Mouse (Mus musculus) c-Kit-positive CD71-negative TER-119-negative erythroid progenitor cells, embryonic 14.5 days (primary cell): ENCODE measurements around the gene Tmem140.
A peak's percentile ranks its signal among the peaks of the same experiment; 100 is the strongest.

Experiments
- DNase-seq: peaks from one replicate; pipeline ENCODE4 v3.0.0-alpha.2; 2013; ENCODE audit warnings: low read depth

Tmem140 gene

GRCm38 (mm10) chr6:34875966-34876834, 13.3 kb downstream of the Tmem140 start:
- no peak for DNase-seq

- DNase-seq, result no peak
Observed at GRCm38 (mm10) chr6:34876835-34877156, 13.8 kb downstream of the Tmem140 start.

DNA sequence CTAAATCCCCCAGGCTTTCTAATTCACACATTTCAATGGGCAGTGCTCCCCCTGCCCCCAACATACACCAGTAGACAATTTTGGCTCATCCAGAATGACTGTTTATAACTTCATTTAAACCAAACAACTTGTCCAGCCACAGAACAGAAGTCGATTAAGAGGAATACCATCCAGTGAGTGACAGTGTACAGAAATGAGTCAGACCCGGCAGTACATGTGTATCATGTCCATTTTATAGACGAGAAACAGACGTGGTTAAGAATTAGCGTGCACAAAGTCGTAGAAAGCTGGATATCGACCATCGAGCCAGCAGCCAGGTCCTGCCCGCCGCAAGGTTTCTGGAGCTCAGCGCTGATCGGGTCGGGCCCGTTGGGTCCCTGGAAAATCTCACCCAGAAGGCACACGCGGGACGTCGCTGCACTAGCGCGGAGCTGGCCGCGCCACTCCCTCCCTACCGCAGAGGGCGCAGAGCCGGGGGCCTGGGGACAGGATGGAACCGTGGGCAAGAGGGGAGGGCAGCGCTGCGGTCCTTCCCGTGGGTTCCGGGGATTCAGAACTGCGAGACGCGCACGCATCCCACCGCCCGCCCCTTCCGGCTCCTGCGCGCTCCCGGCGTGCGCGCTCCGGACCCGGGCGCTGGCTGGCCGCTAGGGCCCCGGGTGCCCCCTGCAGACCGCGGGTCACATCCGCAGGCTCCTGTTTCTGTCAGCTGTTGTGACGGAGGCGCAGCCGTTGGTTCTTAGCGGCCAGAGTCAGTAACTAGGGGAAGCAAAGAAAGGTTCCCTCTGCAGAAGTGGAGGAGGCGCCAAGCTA, 14.8 kb downstream of the Tmem140 start, which contains the start of gene Cyren:
Gene Cyren, minus strand, starts transcription at position 552 of the 813 bp plus-strand sequence.
- peak; percentile 82 for DNase-seq

GRCm38 (mm10) chr6:34879101-34879740, 16.3 kb downstream of the Tmem140 start:
- DNase-seq, result no peak

GRCm38 (mm10) chr6:34879911-34880475, 17.0 kb downstream of the Tmem140 start:
- DNase-seq, result no peak

DNA sequence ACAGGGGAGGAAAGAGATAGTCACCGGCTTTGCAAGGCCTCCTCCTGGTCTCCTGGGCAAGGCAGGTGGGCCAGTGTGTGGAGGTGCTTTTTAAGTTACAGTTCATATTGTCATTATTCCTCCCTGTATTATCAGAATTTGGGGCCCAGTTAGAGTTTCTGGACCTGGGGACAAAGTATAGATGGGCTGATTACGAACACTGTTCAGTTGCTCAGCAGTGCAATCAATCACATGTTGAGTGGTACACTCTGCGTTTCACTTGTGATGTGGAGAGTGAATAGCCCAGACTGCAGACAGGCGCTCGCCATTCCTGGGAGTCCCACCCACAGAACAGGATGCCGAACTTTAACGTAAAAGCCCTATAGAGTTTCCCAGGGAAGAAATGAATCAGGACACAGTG, 21.8 kb downstream of the Tmem140 start:
- DNase-seq, result no peak

- no peak for DNase-seq
Observed at GRCm38 (mm10) chr6:34887131-34887850, 24.3 kb downstream of the Tmem140 start.

- DNase-seq, result no peak
Observed at GRCm38 (mm10) chr6:34889185-34889584, 26.2 kb downstream of the Tmem140 start.

DNA sequence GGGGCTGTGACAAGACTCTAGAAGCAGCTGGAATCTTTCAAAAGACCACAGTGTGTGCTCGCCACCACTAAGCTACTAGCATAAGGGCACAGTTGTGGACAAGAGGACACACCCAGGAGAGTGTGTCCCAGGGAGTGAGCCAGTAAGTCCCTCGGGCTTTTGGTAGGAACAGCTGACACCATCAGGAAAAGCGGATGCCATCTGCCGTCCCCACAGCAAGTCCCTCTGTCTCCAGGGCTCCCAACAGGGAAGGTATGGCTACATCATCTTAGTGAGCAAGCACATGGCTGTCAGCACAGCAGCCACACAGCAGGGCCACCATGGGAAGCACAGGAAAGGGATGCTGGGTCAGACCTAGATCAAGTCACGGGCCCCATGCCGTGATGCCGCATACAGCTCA, 32.6 kb downstream of the Tmem140 start:
- no peak for DNase-seq

GRCm38 (mm10) chr6:34896168-34896780, 33.3 kb downstream of the Tmem140 start:
- DNase-seq, result no peak

GRCm38 (mm10) chr6:34899127-34899526, 36.2 kb downstream of the Tmem140 start:
- DNase-seq, result no peak

DNA sequence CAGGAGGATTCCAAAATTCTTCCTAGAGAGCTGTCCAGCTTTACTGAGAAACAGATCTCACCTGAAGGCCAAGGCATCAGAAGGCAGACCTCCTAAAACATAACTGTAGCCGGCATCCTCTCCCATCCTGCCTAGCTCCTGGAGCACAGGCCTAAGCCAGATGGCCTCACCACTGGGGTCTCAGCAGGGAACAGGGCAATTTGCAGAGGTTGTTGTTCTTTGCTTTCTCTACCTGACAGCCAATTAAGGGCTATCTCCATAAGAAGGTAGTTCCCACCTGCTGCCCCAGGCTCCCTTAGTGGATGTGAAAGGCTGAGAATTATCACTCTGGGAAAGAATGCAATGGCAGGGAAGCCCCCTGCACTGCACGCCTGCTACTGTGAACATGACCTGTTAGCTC, 38.0 kb downstream of the Tmem140 start:
- no peak for DNase-seq

GRCm38 (mm10) chr6:34901911-34902444, 39.0 kb downstream of the Tmem140 start:
- DNase-seq, result no peak

- no peak for DNase-seq
Observed at GRCm38 (mm10) chr6:34902578-34902977, 39.6 kb downstream of the Tmem140 start.

GRCm38 (mm10) chr6:34903441-34903840, 40.5 kb downstream of the Tmem140 start:
- no peak for DNase-seq

- no peak for DNase-seq
Observed at GRCm38 (mm10) chr6:34903851-34904250, 40.9 kb downstream of the Tmem140 start.

DNA sequence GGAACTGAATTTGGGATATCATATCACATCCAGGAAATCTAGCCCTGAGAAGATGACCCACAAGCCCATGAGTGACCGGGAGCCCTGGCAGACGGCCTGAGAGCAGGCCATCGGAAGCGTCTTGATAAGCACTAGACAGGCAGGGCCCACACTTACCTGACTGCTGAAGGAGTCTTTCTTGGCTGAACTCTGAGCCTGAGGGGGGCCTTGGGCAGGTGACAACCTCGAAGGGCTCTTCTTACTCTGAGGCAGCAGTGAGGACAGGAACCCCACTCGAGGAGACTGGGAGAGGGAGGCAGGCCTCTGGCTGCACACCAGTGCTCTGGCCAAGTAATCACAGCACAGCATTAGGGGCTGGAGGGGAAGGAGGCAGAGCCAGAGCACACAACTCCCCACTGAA, 41.4 kb downstream of the Tmem140 start:
- no peak for DNase-seq

- DNase-seq, result no peak
Observed at GRCm38 (mm10) chr6:34906125-34906524, 43.2 kb downstream of the Tmem140 start.

- no peak for DNase-seq
Observed at GRCm38 (mm10) chr6:34906661-34907060, 43.7 kb downstream of the Tmem140 start.

DNA sequence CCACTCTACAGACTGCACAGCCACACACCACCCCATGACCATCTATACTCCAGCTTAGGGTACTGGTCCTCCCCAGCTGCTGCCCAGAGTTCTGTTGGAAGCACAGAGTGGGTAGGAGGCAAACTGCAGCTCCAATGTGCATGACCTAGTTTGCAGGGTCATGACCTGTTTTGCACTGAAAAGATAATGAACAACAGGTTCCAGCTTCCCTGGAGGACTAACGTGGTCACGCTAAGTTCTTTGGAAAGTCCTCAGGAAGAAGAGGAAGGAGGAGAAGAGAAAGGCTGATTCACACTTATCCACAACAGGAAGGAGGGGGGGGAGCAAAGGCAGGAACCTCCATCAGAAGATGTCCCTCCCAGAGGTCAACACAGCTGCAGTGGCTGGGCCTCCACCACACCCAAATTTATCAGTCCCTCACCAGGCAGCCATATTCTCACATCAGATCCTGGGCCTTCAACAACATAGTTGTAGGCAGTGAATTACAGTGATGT, 44.2 kb downstream of the Tmem140 start:
- no peak for DNase-seq
